1 mouse cellular context compared by ENCODE assay signal in the genomic region with DNA sequence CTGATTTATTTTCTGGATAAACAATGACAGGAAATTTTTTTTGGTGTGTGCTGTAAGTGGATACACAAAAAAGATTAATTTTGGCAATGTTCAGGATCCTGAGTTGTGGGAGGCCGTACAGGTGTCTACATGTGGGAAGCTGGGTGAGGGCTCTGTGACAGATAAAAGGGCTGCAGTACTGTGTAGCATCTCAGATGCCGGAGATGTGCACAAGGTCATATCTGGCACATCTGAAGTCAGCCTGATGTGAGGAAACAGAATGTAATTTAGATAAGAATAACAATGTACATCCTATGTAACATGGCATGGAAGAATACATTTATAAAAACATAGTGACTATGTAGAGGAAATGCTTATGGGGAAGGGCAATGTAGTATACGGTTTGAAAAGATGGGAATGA.
TF ChIP-seq lines count a peak whose summit lies in the region.

No protein-coding gene starts in this region.

TF ChIP-seq in MEL, 35 proteins besides CTCF, POLR2A, EP300 and RAD21 (continued from another document):
- TF ChIP-seq GABPA (IDR thresholded peaks at IDR 0.05; ENCODE audit: low read depth, low read length) (no peak), RCOR1 (IDR thresholded peaks at IDR 0.05; ENCODE audit: low read depth, low read length) (no peak), SMC3 (IDR thresholded peaks at IDR 0.05; ENCODE audit: low read depth, low read length) (no peak), E2F4 (IDR thresholded peaks at IDR 0.05; ENCODE audit: borderline replicate concordance, low read depth, low read length) (no peak), BHLHE40 (IDR thresholded peaks at IDR 0.05; ENCODE audit: borderline replicate concordance, low read depth, low read length) (no peak)
